Mouse (Mus musculus) stomach, postnatal 0 days (tissue): ENCODE results near the gene Mtfp1. TPM values are rescaled to one million over a fixed set of nuclear protein-coding genes. Genes with fewer than 3 reads are reported as not detected.

Experiments
- ATAC-seq: fragments of 200-750 bp; cut with Nextera tagmentation; 2 replicates; pipeline ENCODE4 v1.8.0; 2017; ENCODE audit not compliant: low FRiP score, low TSS enrichment
- DNase-seq: peaks from one replicate; pipeline ENCODE4 v3.0.0-alpha.2; 2016; ENCODE audit warnings: low spot score
- H3K27ac ChIP-seq: fragments of 300-500 bp; sonication (generic); replicated peaks from 2 replicates; pipeline ENCODE4 v1.5.1; 2014; ENCODE audit warnings: mild to moderate bottlenecking, control low read depth
- H3K27me3 ChIP-seq: fragments of 300-500 bp; sonication (generic); 2 replicates; pipeline ENCODE4 v1.6.1; 2014; ENCODE audit warnings: low read length; ENCODE audit not compliant: control insufficient read depth, insufficient read depth
- H3K36me3 ChIP-seq: fragments of 300-500 bp; sonication (generic); 2 replicates; pipeline ENCODE4 v1.6.1; 2014; ENCODE audit warnings: low read length, mixed read lengths; ENCODE audit not compliant: control insufficient read depth, insufficient read depth
- H3K4me1 ChIP-seq: fragments of 300-500 bp; sonication (generic); replicated peaks from 2 replicates; pipeline ENCODE4 v1.6.1; 2014; ENCODE audit warnings: antibody characterized with exemption; ENCODE audit not compliant: control insufficient read depth, insufficient read depth
- H3K4me2 ChIP-seq: fragments of 300-500 bp; sonication (generic); replicated peaks from 2 replicates; pipeline ENCODE4 v1.6.1; 2014; ENCODE audit warnings: low read depth, mild to moderate bottlenecking, control low read depth, moderate library complexity
- H3K4me3 ChIP-seq: fragments of 300-500 bp; sonication (generic); 2 replicates; pipeline ENCODE4 v1.5.1; 2014; ENCODE audit warnings: low read depth, low read length, control low read depth
- H3K9ac ChIP-seq: fragments of 300-500 bp; sonication (generic); 2 replicates; pipeline ENCODE4 v1.6.1; 2014; ENCODE audit warnings: mild to moderate bottlenecking, low read length, control low read depth, mixed read lengths
- H3K9me3 ChIP-seq: fragments of 300-500 bp; sonication (generic); 2 replicates; pipeline ENCODE4 v1.6.1; 2016; ENCODE audit warnings: low read length; ENCODE audit not compliant: control insufficient read depth
- CTCF ChIP-seq: IDR thresholded peaks from 2 replicates; pipeline ENCODE4 v1.5.1; 2016; ENCODE audit warnings: antibody characterized with exemption, low read depth, mild to moderate bottlenecking, moderate library complexity
- EP300 ChIP-seq: optimal IDR thresholded peaks from 2 replicates; pipeline ENCODE3; 2016; ENCODE audit warnings: antibody characterized with exemption
- WGBS: fragments of 180-500 bp; shearing (Covaris S2); extraction: QIAGEN DNeasy Blood & Tissue Kit; methylation state at CpG from one replicate; pipeline ENCODE4 v1.1.7; 2014; 5-methylcytosine and 5-hydroxymethylcytosine counted together
- polyA plus RNA-seq: library from polyadenylated mRNA; unstranded; fragments of >200 nt; fragmentation: Nextera tagmentation; extraction: Ambion mirVana; gene quantifications from 2 replicates; pipeline ENCODE4 v1.2.1, GENCODE M21; 2015

Mtfp1 gene
- polyA plus RNA-seq, 1 experiment from 2014 or later, result 19.0 TPM

DNA sequence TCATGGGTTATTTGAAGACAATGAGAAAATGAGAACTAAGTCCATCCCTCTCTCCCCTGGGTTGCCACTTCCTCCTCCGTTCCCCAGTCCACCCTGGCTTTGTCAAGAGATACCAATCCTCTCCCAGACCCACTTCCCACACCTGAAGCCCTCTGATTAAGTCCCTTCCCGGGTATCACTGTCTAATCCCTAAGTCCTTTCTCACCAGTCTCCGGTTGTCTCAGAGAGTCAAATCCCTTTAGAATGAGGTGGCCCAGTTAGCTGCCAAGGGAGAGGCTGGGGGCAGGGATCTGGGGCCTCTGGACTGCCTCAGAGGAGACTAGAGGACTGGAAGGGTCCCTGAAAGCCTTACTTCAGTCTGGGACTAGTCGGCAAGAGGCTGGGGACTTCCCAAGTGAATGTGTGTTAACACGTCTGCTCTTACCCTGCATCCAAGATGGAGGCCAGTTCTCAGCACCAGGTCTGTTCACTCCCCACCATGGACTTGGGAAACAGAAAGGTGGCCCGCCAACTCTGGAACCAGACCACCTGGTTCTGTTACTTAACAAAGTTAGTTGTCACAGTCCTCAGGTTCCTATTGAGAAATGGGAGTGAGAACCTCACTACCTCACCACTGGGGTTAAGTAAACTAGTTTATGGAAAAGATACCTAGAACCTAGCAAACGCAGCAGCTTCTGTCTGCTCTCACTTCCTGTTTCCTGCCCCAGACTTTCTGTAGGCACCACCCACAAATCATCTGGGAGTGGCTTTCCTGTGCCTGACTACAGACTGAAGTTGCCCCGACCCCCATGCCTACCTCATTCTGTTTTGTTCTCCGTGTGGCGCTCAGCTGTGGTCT, 27.7 kb upstream of the Mtfp1 start, which contains the start of gene Sec14l2:
Gene Sec14l2, minus strand, starts transcription at position 674 of the 838 bp plus-strand sequence.
- Histone ChIP-seq H3K27me3 (no peaks in the 10 kb centered on the region), H3K4me3 (no peak within 1 kb of the TSS), H3K4me2 (no peak within 1 kb of the TSS), H3K4me1 (no peaks in the 10 kb centered on the region), H3K36me3 (no peaks in the 10 kb centered on the region), H3K9ac (no peak within 1 kb of the TSS), H3K27ac (no peak within 1 kb of the TSS), H3K9me3 (no peaks in the 10 kb centered on the region)
- ATAC-seq (0 out of 2 replicates have a peak, but pooled peaks have one; percentile 16), DNase-seq (no peak)
- 69% methylated on average over 10 of the region's 10 CpGs for WGBS
- TF ChIP-seq EP300 (no peak), CTCF (no peak)

DNA sequence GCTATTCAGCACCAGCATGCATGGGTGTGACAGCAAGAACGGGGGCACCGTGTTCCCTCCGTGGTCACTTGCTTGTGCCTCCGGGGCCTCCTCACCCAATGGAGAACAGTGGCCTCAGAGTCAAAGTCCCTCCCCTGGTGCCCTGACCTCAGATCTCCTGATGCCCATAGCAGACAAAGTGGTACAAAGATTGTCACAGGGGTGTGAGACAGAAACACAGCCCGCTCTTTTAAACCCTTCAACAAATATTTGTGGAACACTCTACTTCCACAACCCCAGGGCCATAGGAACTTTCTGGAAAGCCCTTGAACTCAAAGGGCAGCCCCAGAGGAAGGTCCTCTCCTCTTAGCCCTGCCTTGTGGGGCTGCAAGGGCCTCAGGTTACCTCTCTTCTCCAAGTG, 27.0 kb upstream of the Mtfp1 start:
- DNase-seq (no peak), ATAC-seq (no peak)
- Histone ChIP-seq H3K4me3 (no peak overlapping the region), H3K4me1 (no peaks in the 10 kb centered on the region), H3K4me2 (no peak overlapping the region), H3K9me3 (no peaks in the 10 kb centered on the region), H3K27ac (no peak overlapping the region), H3K9ac (no peak overlapping the region), H3K27me3 (no peaks in the 10 kb centered on the region), H3K36me3 (no peaks in the 10 kb centered on the region)
- TF ChIP-seq EP300 (no peak), CTCF (no peak)
- 75% methylated on average over 5 of the region's 5 CpGs for WGBS

DNA sequence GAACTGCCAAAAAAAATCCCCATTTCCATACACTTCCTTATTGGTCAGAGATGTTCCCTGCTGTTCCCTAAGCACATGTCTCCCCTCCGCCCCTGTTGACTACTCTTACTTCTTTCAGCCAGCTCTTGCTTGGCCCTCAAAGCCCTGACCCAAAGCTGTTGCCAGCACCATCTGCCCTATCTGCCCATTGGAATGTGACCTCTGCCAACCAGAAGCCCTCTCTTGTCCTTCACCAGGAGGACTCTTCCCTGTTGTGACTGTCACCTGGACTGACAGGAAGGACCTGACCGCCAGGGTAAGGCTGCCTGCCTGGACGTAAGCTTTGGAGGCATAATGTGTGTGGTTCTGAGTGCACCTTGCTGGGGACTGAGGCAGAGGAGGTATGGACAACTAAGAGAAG, 26.4 kb upstream of the Mtfp1 start:
- Histone ChIP-seq H3K4me3 (no peak overlapping the region), H3K4me1 (no peaks in the 10 kb centered on the region), H3K27me3 (no peaks in the 10 kb centered on the region), H3K27ac (no peak overlapping the region), H3K9ac (no peak overlapping the region), H3K36me3 (no peaks in the 10 kb centered on the region), H3K9me3 (no peaks in the 10 kb centered on the region), H3K4me2 (no peak overlapping the region)
- no peak for ATAC-seq
- TF ChIP-seq CTCF, result no peak
- no peak for TF ChIP-seq EP300
- DNase-seq, result no peak
- WGBS, result 69% methylated on average over 3 of the region's 3 CpGs

DNA sequence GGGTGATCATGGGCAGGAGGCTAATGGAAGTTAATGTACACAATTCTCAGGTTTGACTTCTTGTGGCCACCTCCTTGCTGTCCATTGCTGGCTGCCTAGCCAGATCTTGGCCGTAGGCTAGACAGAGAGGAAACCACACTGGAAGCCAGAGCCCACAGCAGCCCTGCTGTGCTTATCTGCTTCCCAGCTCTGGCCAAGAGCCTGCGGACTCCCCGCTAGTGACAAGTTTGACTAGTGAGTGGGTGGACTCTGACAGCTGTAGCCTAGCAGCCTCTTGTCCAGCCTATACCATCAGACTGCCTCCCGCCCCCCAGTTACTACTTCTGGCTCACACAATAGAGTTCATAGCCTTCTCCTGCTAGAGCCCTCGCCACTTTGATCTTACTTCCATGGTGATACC, 24.4 kb upstream of the Mtfp1 start:
- H3K4me2 ChIP-seq, result no peak overlapping the region
- no peak for DNase-seq
- 73% methylated on average over 5 of the region's 5 CpGs for WGBS

DNA sequence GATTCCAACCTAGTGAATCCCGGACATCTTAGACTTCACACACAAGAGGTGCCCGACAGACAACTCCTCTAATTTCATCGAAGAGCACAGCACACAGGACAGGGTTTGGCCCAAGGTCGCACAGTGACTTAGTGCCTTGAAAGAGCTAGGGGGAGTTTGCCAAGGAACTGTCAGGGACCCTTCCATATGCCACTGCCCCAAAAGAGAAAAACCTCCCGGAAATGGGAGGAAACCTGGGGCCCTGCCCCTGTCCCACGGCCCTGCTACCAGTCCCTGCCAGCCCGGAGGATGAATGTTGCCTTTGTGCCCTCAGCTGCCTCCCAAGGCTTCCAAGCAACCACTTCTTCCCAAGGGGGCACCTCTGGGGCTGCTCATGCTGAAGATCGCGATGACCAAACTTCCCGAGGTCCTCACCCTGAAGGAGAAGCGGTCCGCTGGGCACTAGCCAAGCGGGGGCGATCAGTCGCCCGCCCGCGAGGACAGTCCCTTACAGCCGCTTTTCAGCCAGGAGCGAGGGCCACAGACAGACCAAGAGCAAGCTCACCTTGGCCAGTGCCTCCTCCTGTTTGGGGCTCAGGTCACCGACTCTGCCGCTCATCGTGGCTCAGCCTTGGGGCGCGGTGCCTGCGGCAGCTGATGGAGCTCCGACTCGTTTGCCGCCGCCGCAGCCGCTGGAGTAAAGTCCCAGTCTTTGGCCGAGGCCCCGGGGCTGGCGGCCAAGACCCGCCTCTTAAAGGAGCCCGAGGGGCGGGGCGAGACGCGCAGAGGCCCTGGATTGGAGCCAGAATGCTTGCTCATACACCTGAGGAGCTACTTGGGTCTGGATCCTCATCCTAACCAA, 23.1 kb upstream of the Mtfp1 start:
- peak overlapping the region; percentile 76 for H3K4me2 ChIP-seq
- peak overlapping the region; percentile 48 for H3K4me3 ChIP-seq
- H3K27me3 ChIP-seq, result no peaks in the 10 kb centered on the region
- DNase-seq (peak; percentile 92), ATAC-seq (peak; percentile 77)
- no peaks in the 10 kb centered on the region for H3K9me3 ChIP-seq
- no peaks in the 10 kb centered on the region for H3K4me1 ChIP-seq
- no peaks in the 10 kb centered on the region for H3K36me3 ChIP-seq
- H3K27ac ChIP-seq, result no peak overlapping the region
- WGBS, result 3% methylated on average over 40 of the region's 41 CpGs
- no peak for TF ChIP-seq CTCF
- no peak for TF ChIP-seq EP300
- H3K9ac ChIP-seq, result peak overlapping the region; percentile 61

More for the DNA sequence above, 24.4 kb upstream of the Mtfp1 start:
- Histone ChIP-seq H3K4me1 (no peaks in the 10 kb centered on the region), H3K9me3 (no peaks in the 10 kb centered on the region), H3K27ac (no peak overlapping the region), H3K9ac (no peak overlapping the region), H3K36me3 (no peaks in the 10 kb centered on the region), H3K4me3 (no peak overlapping the region), H3K27me3 (no peaks in the 10 kb centered on the region)
- no peak for TF ChIP-seq CTCF
- ATAC-seq, result no peak
